In the genomic region with DNA sequence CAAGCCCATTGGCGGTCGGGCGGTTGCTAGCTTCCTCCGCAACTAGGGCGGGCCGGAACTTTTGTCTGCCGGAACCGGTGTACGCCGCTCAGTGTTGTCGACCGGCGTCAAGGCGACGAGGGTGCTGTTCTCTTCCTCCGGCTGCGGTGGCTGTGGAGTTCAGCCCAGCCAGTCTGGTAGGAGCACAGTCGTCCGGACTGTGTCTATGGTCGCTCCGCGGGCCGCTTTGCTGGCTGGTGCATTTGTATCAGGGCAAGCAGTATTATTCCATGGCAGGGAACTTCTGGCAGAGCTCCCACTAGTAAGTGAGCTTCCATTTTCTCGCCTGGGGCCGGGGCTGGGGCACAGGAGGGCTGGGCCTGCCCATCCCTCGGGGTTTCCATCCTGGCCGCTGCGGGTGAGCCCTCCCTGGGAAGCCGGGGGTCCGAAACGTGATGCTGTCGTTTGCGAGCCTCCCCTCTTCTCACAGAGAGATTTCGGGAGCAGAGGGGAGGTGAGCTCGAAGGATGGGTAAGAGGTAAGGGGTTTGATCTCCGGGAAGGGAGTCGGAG, we compare ENCODE assay signal across 8 mouse cellular contexts. TPM values are rescaled to one million over a fixed set of nuclear protein-coding genes. Genes with fewer than 3 reads are reported as not detected.
DNase-seq lines count a peak whose midpoint lies in the region; ATAC-seq and TF ChIP-seq lines count a peak whose summit lies in the region.

Gene Ccnc (plus strand): TSS at position 87 of the 551 bp plus-strand sequence.

- H3K4me1 ChIP-seq in heart, embryonic 12.5 days (replicated peaks), result peaks cover 3% of the 10 kb centered on the region
- 0 out of 2 replicates have a peak, but pooled peaks cover 4% of the 10 kb centered on the region for H3K4me1 ChIP-seq in kidney, postnatal 0 days (replicated peaks; ENCODE audit: insufficient read depth, low read length)
- H3K4me1 ChIP-seq in liver, embryonic 11.5 days (replicated peaks; ENCODE audit: control insufficient read depth, insufficient read depth, low read length), result no peaks in the 10 kb centered on the region
- H3K4me1 ChIP-seq in stomach, embryonic 14.5 days (ENCODE audit: control insufficient read depth, insufficient read depth, low read length), result no peaks in the 10 kb centered on the region

- no peaks in the 10 kb centered on the region for H3K9me3 ChIP-seq in heart, embryonic 12.5 days (replicated peaks)
- H3K9me3 ChIP-seq in kidney, postnatal 0 days (replicated peaks; ENCODE audit: low read length), result no peaks in the 10 kb centered on the region
- H3K9me3 ChIP-seq in liver, embryonic 11.5 days (ENCODE audit: control insufficient read depth, low read length), result no peaks in the 10 kb centered on the region
- no peaks in the 10 kb centered on the region for H3K9me3 ChIP-seq in stomach, embryonic 14.5 days (ENCODE audit: control insufficient read depth, low read depth, low read length)

- H3K27ac ChIP-seq in heart, embryonic 12.5 days (ENCODE audit: poor library complexity, severe bottlenecking), result peak within 1 kb of the TSS; percentile 80
- H3K27ac ChIP-seq in kidney, postnatal 0 days, result peak within 1 kb of the TSS; percentile 76
- H3K27ac ChIP-seq in liver, embryonic 11.5 days (ENCODE audit: low read depth, low read length), result peak within 1 kb of the TSS; percentile 78
- H3K27ac ChIP-seq in stomach, embryonic 14.5 days (ENCODE audit: low read length), result peak within 1 kb of the TSS; percentile 69

- peak; percentile 92 for DNase-seq in CD4-positive helper T cell, adult 2 months (ENCODE audit: low read depth, low spot score)
- DNase-seq in brain, embryonic 18.5 days (ENCODE audit: low read depth, low spot score), result peak; percentile 86
- DNase-seq in kidney, postnatal 0 days (ENCODE audit: low spot score), result peak; percentile 96
- DNase-seq in liver, embryonic 11.5 days (ENCODE audit: low spot score), result peak; percentile 91
- peak; percentile 90 for DNase-seq in naive thymus-derived CD4-positive, alpha-beta T cell, adult 2 months (ENCODE audit: low read depth)

- H3K9ac ChIP-seq in heart, embryonic 12.5 days, result peak within 1 kb of the TSS; percentile 81
- peak within 1 kb of the TSS; percentile 80 for H3K9ac ChIP-seq in kidney, postnatal 0 days (ENCODE audit: low read depth, low read length)
- peak within 1 kb of the TSS; percentile 87 for H3K9ac ChIP-seq in liver, embryonic 11.5 days (ENCODE audit: low read depth, low read length)
- H3K9ac ChIP-seq in stomach, embryonic 14.5 days (replicated peaks; ENCODE audit: low read depth, low read length), result peak within 1 kb of the TSS; percentile 68

- ATAC-seq in erythroid progenitor cell, adult 5-6 weeks (replicated peaks; ENCODE audit: low FRiP score, poor library complexity, severe bottlenecking), result peak; percentile 97
- peak; percentile 97 for ATAC-seq in heart, embryonic 12.5 days (ENCODE audit: insufficient number of reproducible peaks, low FRiP score)
- peak; percentile 99 for ATAC-seq in kidney, postnatal 0 days (replicated peaks; ENCODE audit: low FRiP score, low read depth)
- ATAC-seq in liver, embryonic 11.5 days (replicated peaks; ENCODE audit: low FRiP score), result peak; percentile 99
- peak; percentile 98 for ATAC-seq in stomach, embryonic 14.5 days (ENCODE audit: insufficient number of reproducible peaks, insufficient read depth, low FRiP score, low read depth)

- no peak for TF ChIP-seq CTCF in kidney, postnatal 0 days (IDR thresholded peaks at IDR 0.05; ENCODE audit: low read depth)

- peak within 1 kb of the TSS; percentile 83 for H3K4me3 ChIP-seq in heart, embryonic 12.5 days
- peak within 1 kb of the TSS; percentile 90 for H3K4me3 ChIP-seq in kidney, postnatal 0 days (replicated peaks; ENCODE audit: low read depth, low read length)
- peak within 1 kb of the TSS; percentile 90 for H3K4me3 ChIP-seq in liver, embryonic 11.5 days (ENCODE audit: low read depth, low read length)
- peak within 1 kb of the TSS; percentile 91 for H3K4me3 ChIP-seq in stomach, embryonic 14.5 days (ENCODE audit: low read depth, low read length)

- no peaks in the 10 kb centered on the region for H3K27me3 ChIP-seq in heart, embryonic 12.5 days (replicated peaks)
- H3K27me3 ChIP-seq in kidney, postnatal 0 days (ENCODE audit: insufficient read depth, low read length), result no peaks in the 10 kb centered on the region
- no peaks in the 10 kb centered on the region for H3K27me3 ChIP-seq in liver, embryonic 11.5 days (replicated peaks; ENCODE audit: control insufficient read depth, insufficient read depth, low read length)
- no peaks in the 10 kb centered on the region for H3K27me3 ChIP-seq in stomach, embryonic 14.5 days (ENCODE audit: control insufficient read depth, insufficient read depth, low read length)

- H3K36me3 ChIP-seq in heart, embryonic 12.5 days, result peaks cover under 1% of the 10 kb centered on the region
- no peaks in the 10 kb centered on the region for H3K36me3 ChIP-seq in kidney, postnatal 0 days (ENCODE audit: insufficient read depth, low read length)
- H3K36me3 ChIP-seq in liver, embryonic 11.5 days (ENCODE audit: control insufficient read depth, insufficient read depth, low read length), result no peaks in the 10 kb centered on the region; the same call in 1 of the 2 replicates
- peaks cover under 1% of the 10 kb centered on the region; the same call in 1 of the 2 replicates for H3K36me3 ChIP-seq in stomach, embryonic 14.5 days (ENCODE audit: control insufficient read depth, insufficient read depth, low read length)

- peak within 1 kb of the TSS; percentile 77 for H3K4me2 ChIP-seq in heart, embryonic 12.5 days
- H3K4me2 ChIP-seq in kidney, postnatal 0 days (ENCODE audit: low read length), result peak within 1 kb of the TSS; percentile 86
- peak within 1 kb of the TSS; percentile 76 for H3K4me2 ChIP-seq in liver, embryonic 11.5 days
- peak within 1 kb of the TSS; percentile 74 for H3K4me2 ChIP-seq in stomach, embryonic 14.5 days (replicated peaks; ENCODE audit: low read depth, low read length)

- WGBS in heart, embryonic 12.5 days, result under 1% methylated on average over 37 of the region's 37 CpGs
- WGBS in kidney, postnatal 0 days, result under 1% methylated on average over 37 of the region's 37 CpGs
- WGBS in liver, embryonic 11.5 days, result under 1% methylated on average over 37 of the region's 37 CpGs
- 1% methylated on average over 37 of the region's 37 CpGs for WGBS in stomach, embryonic 14.5 days

RNA-seq across cellular contexts. Expression of gene Ccnc, which starts in this region (rescaled TPM):
- 24.5 and 28.5 TPM in 2 replicates for total RNA-seq in erythroid progenitor cell, adult 5-6 weeks (2015; ENCODE audit: low replicate concordance)
- total RNA-seq in erythroid progenitor cell, adult 5-6 weeks (2017; ENCODE audit: low replicate concordance), result 19.3 and 23.9 TPM in 2 replicates
- 30.5 and 31.1 TPM in 2 replicates for polyA plus RNA-seq in heart, embryonic 12.5 days (2016; fragmentation: Nextera tagmentation; extraction: Ambion mirVana)
- 37.4 and 40.2 TPM in 2 replicates for polyA plus RNA-seq in kidney, postnatal 0 days (2015; fragmentation: Nextera tagmentation; extraction: Ambion mirVana)
- 38.8 and 41.6 TPM in 2 replicates for polyA plus RNA-seq in liver, embryonic 11.5 days (2014; fragmentation: Nextera tagmentation; extraction: Ambion mirVana)
- polyA plus RNA-seq in stomach, embryonic 14.5 days (2014; fragmentation: Nextera tagmentation; extraction: Ambion mirVana), result 46.7 and 49.7 TPM in 2 replicates

Comparison
In these comparisons a context has a peak if more than half of its experiments do, and no peak if none do; other contexts are left out.
1. Peak in every context shown above with its lines: DNase-seq, ATAC-seq, H3K4me3 ChIP-seq and H3K27ac ChIP-seq.